Mouse (Mus musculus): ENCODE results near the gene Tent5b. TPM values are rescaled to one million over a fixed set of nuclear protein-coding genes. Genes with fewer than 3 reads are reported as not detected.

The Tent5b gene
- polyA plus RNA-seq (2012; rRNA removed), result 35.7 and 45.4 TPM in 2 replicates

DNA sequence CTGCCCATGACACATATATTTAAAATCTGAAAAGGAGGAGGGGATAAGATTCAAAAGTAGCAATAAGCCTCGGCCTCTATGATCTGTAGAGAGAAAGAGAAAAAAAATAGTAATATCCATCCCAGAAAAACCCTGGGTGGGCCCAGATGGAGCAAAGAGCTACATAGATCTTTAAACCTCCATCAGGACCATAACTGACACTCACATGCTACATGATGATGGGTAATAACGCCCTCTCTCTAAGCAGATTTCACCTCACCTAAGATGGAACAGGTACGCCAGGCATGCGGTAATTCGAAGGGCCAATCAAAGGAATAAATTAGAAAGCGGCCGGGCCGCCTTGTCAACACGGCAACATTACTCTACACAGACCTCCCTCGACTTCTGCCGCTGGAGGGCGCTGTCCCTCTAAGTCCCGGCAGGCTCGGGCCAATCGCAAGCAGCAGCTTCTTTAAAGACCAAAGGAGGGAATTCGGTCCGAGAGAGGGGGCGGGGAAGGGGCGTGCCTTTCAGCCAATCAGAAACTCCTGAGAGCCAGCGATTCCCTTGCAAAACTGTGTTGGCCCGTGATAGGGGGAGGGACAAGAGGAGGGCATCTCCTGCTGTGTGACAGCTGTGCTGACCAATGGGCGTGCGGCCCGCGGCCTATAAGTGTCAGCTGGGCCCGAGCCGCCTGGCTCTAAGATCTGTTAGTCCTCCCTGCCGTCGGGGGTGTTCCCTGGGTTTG, at the start of gene Tent5b:
Gene Tent5b (plus strand): TSS at position 675 of the 727 bp plus-strand sequence.
- Histone ChIP-seq H3K4me1 (ENCODE audit: control insufficient read depth, insufficient read depth, low read length) (peaks cover 30% of the 10 kb centered on the region), H3K4me3 (ENCODE audit: control insufficient read depth, low read depth, low read length) (peak within 1 kb of the TSS; percentile 88), H3K27ac (ENCODE audit: control insufficient read depth, insufficient read depth, low read depth, low read length) (no peak within 1 kb of the TSS), H3K36me3 (ENCODE audit: control insufficient read depth, insufficient read depth, low read length) (no peaks in the 10 kb centered on the region), H3K27me3 (ENCODE audit: control insufficient read depth, insufficient read depth, low read length) (no peaks in the 10 kb centered on the region)
- TF ChIP-seq POLR2A (IDR thresholded peaks at IDR 0.05; ENCODE audit: control insufficient read depth, low read depth, low read length), result no peak; the same call in 1 of the 2 replicates
- TF ChIP-seq CTCF (IDR thresholded peaks at IDR 0.05; ENCODE audit: control insufficient read depth, insufficient read depth, insufficient replicate concordance, low read depth, low read length), result peak; percentile 88

DNA sequence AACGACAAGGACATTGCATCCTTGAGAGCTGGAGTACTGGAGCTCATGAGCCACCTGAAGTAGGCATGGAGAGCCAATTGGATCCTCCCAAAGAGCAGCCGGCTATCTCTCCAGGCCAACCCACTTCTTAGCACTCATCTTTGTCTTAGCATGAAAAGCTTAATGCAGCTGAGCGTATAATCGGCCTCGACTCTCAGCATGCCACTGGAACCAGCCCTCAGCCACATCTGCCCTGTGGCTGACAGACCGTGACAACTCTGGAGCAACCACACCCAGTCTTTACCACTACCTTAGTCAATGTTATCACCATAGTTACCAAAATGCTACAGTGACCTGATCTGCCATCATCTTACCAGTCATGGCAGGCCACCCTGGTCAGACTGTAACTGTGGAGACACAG, 48.4 kb upstream of the Tent5b start:
- Histone ChIP-seq H3K36me3 (ENCODE audit: control insufficient read depth, insufficient read depth, low read length) (no peaks in the 10 kb centered on the region), H3K4me3 (ENCODE audit: control insufficient read depth, low read depth, low read length) (peak overlapping the region; percentile 46), H3K27me3 (ENCODE audit: control insufficient read depth, insufficient read depth, low read length) (no peaks in the 10 kb centered on the region), H3K27ac (ENCODE audit: control insufficient read depth, insufficient read depth, low read depth, low read length) (no peak overlapping the region), H3K4me1 (ENCODE audit: control insufficient read depth, insufficient read depth, low read length) (peaks cover 10% of the 10 kb centered on the region)
- TF ChIP-seq CTCF (IDR thresholded peaks at IDR 0.05; ENCODE audit: control insufficient read depth, insufficient read depth, insufficient replicate concordance, low read depth, low read length) (no peak), POLR2A (IDR thresholded peaks at IDR 0.05; ENCODE audit: control insufficient read depth, low read depth, low read length) (peak; percentile 82; the same call in 1 of the 2 replicates)

DNA sequence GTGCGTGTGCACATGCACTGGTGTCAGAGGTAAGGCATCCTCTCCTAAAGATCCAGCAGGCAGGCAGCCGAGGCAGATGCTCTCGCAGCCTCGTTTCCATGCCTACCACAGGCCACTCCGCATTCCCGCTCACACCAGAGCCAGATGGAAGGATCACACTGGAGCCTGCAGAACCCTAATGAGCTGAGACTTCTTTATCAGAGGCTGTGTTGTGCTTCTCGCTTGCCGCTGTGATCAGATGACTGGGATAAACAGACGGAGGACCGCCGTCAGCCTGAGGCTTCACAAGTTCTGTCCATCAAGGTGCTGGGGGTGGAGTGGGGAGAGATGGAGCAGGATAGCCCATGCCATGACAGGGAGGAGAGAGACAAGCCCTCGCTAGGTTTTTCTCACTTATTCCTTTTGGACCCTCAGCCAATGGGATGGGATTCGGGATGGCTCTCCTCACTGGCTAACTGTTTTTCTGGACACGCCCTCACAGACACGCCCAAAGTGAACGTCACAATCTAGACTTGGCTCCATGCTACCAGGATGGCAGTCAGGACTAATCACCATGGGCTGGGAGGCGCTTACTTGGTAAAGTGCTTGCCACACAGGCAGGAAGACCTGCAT, 47.3 kb upstream of the Tent5b start:
- H3K27me3 ChIP-seq (ENCODE audit: control insufficient read depth, insufficient read depth, low read length), result no peaks in the 10 kb centered on the region
- peak overlapping the region; percentile 83 for H3K4me3 ChIP-seq (ENCODE audit: control insufficient read depth, low read depth, low read length)

DNA sequence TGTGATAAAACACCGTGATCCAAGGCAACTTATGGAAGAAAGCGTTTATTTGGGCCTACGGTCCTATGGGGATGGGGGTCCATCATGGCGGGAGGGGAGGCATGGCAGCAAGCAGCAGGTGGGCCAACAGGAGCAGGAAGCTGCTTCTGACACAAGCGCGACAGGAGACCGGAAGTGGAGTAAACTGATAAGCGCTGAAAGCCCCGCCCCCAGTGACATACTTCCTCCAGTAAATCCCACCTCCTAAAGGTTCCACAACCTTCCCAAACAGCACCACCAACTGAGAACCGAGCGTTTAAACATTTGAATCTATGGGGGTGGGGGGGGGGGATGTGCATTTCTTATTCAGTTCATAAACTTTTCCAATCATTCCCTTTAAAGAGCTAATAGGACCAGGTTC, 44.0 kb upstream of the Tent5b start:
- TF ChIP-seq CTCF (IDR thresholded peaks at IDR 0.05; ENCODE audit: control insufficient read depth, insufficient read depth, insufficient replicate concordance, low read depth, low read length), result no peak
- TF ChIP-seq POLR2A (IDR thresholded peaks at IDR 0.05; ENCODE audit: control insufficient read depth, low read depth, low read length), result peak; percentile 34; the same call in 1 of the 2 replicates

More for the DNA sequence above, 47.3 kb upstream of the Tent5b start:
- TF ChIP-seq POLR2A (IDR thresholded peaks at IDR 0.05; ENCODE audit: control insufficient read depth, low read depth, low read length) (peak; percentile 75; the same call in 1 of the 2 replicates), CTCF (IDR thresholded peaks at IDR 0.05; ENCODE audit: control insufficient read depth, insufficient read depth, insufficient replicate concordance, low read depth, low read length) (no peak)
- H3K36me3 ChIP-seq (ENCODE audit: control insufficient read depth, insufficient read depth, low read length), result no peaks in the 10 kb centered on the region
- H3K4me1 ChIP-seq (ENCODE audit: control insufficient read depth, insufficient read depth, low read length), result peaks cover 10% of the 10 kb centered on the region
- peak overlapping the region; percentile 69 for H3K27ac ChIP-seq (ENCODE audit: control insufficient read depth, insufficient read depth, low read depth, low read length)

DNA sequence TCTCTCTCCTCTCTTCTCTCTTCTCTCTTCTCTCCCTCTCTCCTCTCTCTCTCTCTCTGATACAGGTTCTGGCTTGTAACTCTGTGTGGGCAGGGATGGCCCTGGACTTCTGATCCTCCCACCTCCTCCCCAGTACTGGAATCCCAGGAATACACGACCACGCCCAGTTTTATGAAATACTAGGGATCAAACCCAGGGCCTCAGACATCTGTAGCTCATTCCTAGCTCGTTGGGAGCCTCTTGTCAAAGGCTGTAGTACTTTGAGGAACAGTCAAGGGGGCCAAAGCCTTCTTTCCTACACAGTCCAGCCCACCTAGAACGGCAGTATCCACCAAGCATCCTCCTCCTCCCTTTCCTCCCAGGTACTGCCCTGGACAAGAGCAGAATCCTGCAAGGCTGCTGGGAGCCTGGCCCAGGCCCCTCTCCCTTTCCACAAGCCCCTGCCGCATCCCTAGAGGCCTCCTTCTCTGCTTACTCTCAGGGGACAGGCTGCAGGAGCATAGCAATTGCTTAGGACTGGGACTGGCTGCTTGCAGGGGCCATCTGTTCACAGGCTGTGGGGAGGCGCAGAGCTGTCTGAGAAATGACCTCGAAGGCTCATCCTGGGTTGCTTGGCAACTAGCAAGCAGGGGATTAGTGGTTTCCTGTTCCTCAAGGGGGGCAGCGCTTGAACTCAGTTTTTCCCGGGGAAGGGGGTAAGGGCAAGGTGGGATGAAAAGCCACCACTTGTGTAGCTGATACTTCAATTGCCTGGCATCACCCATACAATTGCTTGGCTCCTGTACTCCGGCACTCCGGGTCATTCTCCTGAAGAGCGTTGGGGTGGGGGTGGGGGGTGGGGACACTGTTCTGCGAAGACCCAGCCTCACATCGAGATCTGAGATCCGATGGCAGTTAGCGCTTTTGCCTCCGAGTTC, 40.2 kb upstream of the Tent5b start:
- Histone ChIP-seq H3K4me3 (ENCODE audit: control insufficient read depth, low read depth, low read length) (peak overlapping the region; percentile 75), H3K27ac (ENCODE audit: control insufficient read depth, insufficient read depth, low read depth, low read length) (peak overlapping the region; percentile 65), H3K36me3 (ENCODE audit: control insufficient read depth, insufficient read depth, low read length) (no peaks in the 10 kb centered on the region), H3K4me1 (ENCODE audit: control insufficient read depth, insufficient read depth, low read length) (peaks cover 24% of the 10 kb centered on the region), H3K27me3 (ENCODE audit: control insufficient read depth, insufficient read depth, low read length) (no peaks in the 10 kb centered on the region)
- TF ChIP-seq POLR2A (IDR thresholded peaks at IDR 0.05; ENCODE audit: control insufficient read depth, low read depth, low read length), result 0 out of 2 replicates have a peak, but pooled peaks have one; percentile 3
- TF ChIP-seq CTCF (IDR thresholded peaks at IDR 0.05; ENCODE audit: control insufficient read depth, insufficient read depth, insufficient replicate concordance, low read depth, low read length), result no peak

More for the DNA sequence above, 44.0 kb upstream of the Tent5b start:
- no peak overlapping the region for H3K27ac ChIP-seq (ENCODE audit: control insufficient read depth, insufficient read depth, low read depth, low read length)
- no peaks in the 10 kb centered on the region for H3K27me3 ChIP-seq (ENCODE audit: control insufficient read depth, insufficient read depth, low read length)
- peak overlapping the region; percentile 78 for H3K4me3 ChIP-seq (ENCODE audit: control insufficient read depth, low read depth, low read length)
- peaks cover 29% of the 10 kb centered on the region for H3K4me1 ChIP-seq (ENCODE audit: control insufficient read depth, insufficient read depth, low read length)
- no peaks in the 10 kb centered on the region for H3K36me3 ChIP-seq (ENCODE audit: control insufficient read depth, insufficient read depth, low read length)

DNA sequence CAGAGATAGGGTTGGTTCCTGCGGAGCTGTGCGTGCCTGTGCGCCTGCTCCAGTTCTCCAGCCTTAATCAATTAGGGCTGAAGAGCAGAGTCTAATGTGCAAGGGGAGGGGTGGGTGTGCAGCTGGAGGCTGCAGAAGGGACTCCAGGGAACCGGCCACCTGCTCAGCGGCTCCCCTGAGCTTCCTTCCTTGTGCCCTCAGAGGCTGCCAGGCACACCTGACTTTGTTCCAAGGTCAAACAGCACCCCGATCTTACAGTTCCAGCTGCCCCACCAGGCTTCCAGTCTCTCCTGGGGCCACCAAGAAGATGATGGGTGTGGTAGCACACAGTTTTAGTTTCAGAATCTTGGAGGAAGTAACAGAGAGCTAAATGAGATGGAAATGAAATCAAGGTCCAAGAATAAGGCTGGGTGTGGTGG, 39.5 kb upstream of the Tent5b start:
- Histone ChIP-seq H3K27ac (ENCODE audit: control insufficient read depth, insufficient read depth, low read depth, low read length) (peak overlapping the region; percentile 34), H3K4me3 (ENCODE audit: control insufficient read depth, low read depth, low read length) (peak overlapping the region; percentile 19), H3K36me3 (ENCODE audit: control insufficient read depth, insufficient read depth, low read length) (no peaks in the 10 kb centered on the region), H3K4me1 (ENCODE audit: control insufficient read depth, insufficient read depth, low read length) (peaks cover 24% of the 10 kb centered on the region), H3K27me3 (ENCODE audit: control insufficient read depth, insufficient read depth, low read length) (no peaks in the 10 kb centered on the region)
- TF ChIP-seq POLR2A (IDR thresholded peaks at IDR 0.05; ENCODE audit: control insufficient read depth, low read depth, low read length), result no peak; the same call in 1 of the 2 replicates
- no peak for TF ChIP-seq CTCF (IDR thresholded peaks at IDR 0.05; ENCODE audit: control insufficient read depth, insufficient read depth, insufficient replicate concordance, low read depth, low read length)

All from testis, adult 2 months (tissue).